Mouse (Mus musculus): Measurements from ENCODE around the gene Olfr1042.
"Not testable (repeated sequence)": the region's sequence is repeated elsewhere in the genome, so short reads cannot be mapped to it uniquely, and the experiment has no call there.

Olfr1042 gene

DNA sequence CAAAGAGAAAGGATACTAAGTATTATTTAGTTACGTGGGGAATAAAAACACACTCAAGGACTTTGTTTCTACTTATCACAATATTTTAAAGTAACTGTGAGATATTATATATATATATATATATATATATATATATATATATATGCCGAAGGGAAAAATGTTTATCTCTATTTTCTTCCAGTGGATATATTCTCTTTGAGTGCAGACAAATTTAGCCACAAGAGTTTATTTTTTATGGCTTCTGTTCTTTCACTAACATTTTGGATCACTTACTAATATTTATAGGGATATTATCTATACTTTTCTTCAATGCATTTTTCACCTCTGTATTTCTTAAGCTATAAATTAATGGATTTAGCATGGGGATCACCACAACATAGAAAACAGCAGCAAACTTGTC, at the start of gene Olfr1042:
TSS of gene Olfr1042 (minus strand) at position 101 of the 400 bp plus-strand sequence.
- no peak for DNase-seq

DNA sequence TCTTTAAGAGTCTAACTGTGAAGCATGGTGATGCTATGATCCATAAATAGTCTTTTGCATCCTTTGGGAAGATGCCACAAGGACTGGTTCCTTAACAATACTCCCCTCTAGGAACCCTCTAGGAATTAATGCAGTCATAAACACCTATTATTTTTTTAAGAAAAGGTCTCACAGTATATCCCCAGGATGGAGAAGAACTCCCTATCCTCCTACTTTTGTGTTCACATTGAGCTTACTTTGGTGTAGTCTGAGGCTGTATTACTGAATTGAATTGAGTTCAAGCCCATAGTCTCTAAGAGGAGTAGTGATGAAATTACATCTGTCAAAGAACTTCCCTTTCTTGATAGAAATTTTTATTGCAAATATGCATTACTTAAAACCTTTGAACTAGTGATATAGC, 41.3 kb upstream of the Olfr1042 start, which contains the start of gene Olfr1045:
TSS of gene Olfr1045 (minus strand) at position 101 of the 400 bp plus-strand sequence.
- DNase-seq: no peak

DNA sequence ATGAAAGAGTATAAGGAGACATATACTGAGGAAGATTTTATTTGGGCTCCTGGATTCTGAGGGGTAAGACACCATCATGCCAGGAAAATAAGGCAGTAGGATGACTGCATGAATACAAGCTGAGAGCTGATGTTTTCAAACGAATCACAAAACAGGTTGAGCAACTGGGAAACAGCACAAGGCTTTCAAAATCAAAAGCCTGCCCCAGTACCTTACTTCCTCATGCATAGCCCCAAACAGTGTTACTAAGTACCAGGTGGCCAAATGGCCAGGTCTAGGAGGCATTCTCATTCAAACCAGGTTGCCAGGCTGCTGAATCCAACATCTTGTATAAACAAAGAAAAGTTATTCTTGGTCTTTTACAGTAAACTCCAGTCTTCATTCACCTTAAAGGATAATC, 34.2 kb upstream of the Olfr1042 start:
- DNase-seq: no peak

DNA sequence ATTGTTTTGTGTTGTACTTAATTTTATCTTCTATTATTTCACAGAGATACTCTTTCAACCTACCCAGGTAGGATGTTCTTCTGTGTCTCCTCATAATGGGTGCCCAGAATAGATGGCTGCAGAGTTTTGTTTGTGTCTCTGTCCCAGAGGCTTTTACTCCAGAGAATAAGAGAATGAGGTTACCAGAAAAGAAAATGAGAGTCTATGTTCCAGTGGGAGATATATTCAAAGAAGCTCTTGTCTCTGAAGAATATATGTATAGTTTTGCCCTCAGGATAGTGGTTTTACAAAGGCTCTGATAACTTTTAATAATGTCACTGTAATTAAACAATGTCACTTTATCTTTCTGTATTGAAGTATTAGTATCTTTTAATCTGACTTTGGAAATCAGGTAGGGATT, 23.9 kb upstream of the Olfr1042 start, which contains the start of gene Olfr52:
TSS of gene Olfr52 (minus strand) at position 101 of the 400 bp plus-strand sequence.
- DNase-seq: no peak

GRCm38 (mm10) chr2:86179950-86180349, 18.3 kb upstream of the Olfr1042 start:
- DNase-seq: no peak

- no peak for DNase-seq
Observed at GRCm38 (mm10) chr2:86177720-86178119, 16.1 kb upstream of the Olfr1042 start, which contains the start of gene Olfr1044. Gene Olfr1044, minus strand, starts transcription at chr2:86177820.

GRCm38 (mm10) chr2:86175422-86175821, 13.8 kb upstream of the Olfr1042 start:
- not testable (repeated sequence) for DNase-seq

GRCm38 (mm10) chr2:86167422-86167821, 5.8 kb upstream of the Olfr1042 start, which contains the start of gene Olfr1043:
Gene Olfr1043, minus strand, starts transcription at chr2:86167522.
- DNase-seq: no peak

DNA sequence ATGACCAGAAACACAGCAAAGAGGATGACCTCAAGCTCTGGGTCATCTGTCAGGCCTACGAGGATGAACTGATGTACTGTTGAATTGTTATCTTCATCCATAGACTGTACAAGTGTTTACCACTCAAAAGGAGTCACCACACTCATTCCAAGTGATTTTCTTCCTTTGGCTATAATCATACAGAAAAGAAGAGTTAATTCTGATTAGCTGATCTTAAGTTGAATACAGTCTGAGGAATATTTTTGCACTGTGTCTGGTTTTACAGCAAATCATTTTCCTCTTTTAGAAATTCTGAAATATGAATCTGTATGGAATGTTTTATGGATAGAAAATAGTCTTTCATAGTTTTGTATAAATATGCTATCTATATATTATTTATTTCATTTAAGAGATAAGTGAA, 15.0 kb downstream of the Olfr1042 start, which contains the start of gene Olfr1040:
TSS of gene Olfr1040 (minus strand) at position 101 of the 400 bp plus-strand sequence.
- DNase-seq: no peak

DNA sequence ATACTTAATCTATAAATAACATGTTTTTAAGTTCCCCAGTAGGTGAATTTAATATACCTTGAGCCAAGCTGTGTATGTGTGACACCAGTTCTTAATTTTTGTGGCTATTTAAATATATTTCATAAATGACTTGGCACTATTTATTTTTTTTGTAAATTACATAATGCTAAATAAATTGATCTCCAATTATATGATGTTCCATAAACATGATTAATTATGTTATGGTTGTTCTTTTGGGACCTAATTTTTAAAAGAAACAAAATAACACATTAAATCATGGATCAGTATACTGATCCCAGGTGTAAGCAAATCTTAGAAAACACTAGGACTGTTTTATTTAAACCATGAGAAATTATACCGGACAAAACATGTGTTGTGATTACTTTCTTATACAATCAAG, 25.8 kb downstream of the Olfr1042 start, which contains the start of gene Olfr1039:
TSS of gene Olfr1039 (minus strand) at position 101 of the 400 bp plus-strand sequence.
- DNase-seq: no peak

Data from kidney, adult 11 months (tissue).